Mouse (Mus musculus): ENCODE measurements around the gene Arid3c. TPM values are rescaled to one million over a fixed set of nuclear protein-coding genes. Genes with fewer than 3 reads are reported as not detected.

Gene Arid3c
- total and polyA plus RNA-seq, 3 experiments: not detected

DNA sequence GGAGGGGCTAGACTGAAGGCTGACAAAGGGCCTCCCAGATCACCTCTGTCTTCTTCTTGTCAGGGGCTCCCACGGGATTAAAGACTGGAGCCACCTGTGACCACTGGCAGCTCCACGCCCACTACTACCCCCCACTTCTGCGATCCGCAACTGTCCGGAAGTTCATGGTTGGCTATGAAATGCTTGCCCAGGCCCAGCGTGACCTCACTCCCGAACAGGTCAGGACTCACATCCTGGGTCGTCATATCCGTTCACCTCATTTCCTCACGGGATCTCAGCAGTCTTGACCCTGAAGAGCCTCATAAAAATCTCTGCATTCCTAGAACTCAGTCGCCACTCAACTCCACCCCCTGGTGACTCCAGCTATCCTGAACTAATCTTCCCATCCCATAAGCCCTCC, 27.1 kb upstream of the Arid3c start:
- Histone ChIP-seq H3K27ac (ENCODE audit: insufficient read depth, low read depth) (no peak overlapping the region), H3K36me3 (replicated peaks in 1 of 2; ENCODE audit: control insufficient read depth in 1 of 2, insufficient read depth in 1 of 2, low read length in 1 of 2) (peaks cover 13 to 49% of the 10 kb centered on the region in 2 experiments), H3K9me3 (replicated peaks; ENCODE audit: low read length) (no peaks in the 10 kb centered on the region), H3K79me2 (replicated peaks; ENCODE audit: control insufficient read depth, extremely low read depth, insufficient read depth, poor library complexity, severe bottlenecking) (no peaks in the 10 kb centered on the region), H3K27me3 (replicated peaks) (no peaks in the 10 kb centered on the region), H3K4me3 (replicated peaks in 1 of 3; ENCODE audit: low read depth in 2 of 3, low read length in 2 of 3, poor library complexity in 1 of 3) (no peak overlapping the region), H3K9ac (ENCODE audit: insufficient read depth, low read depth) (no peak overlapping the region), H3K4me1 (ENCODE audit: control insufficient read depth in 1 of 2, insufficient read depth in 2 of 2) (peaks cover 6 to 27% of the 10 kb centered on the region in 2 experiments), H3K4me2 (ENCODE audit: insufficient read depth, low read depth, poor library complexity, severe bottlenecking) (no peak overlapping the region)
- in situ Hi-C loops (cut with MboI; ENCODE audit: low pct_ligation_motif_present, low pct_unique_long_range_greater_than_20kb, low sequenced_read_pairs): no loop called here
- TF ChIP-seq NRF1 (IDR thresholded peaks at IDR 0.05; ENCODE audit: low read depth, low read length) (no peak), ETS1 (conservative IDR thresholded peaks at IDR 0.05; ENCODE audit: low read depth, low read length) (no peak), ZMIZ1 (IDR thresholded peaks at IDR 0.05; ENCODE audit: low read depth, low read length) (no peak), EP300 (IDR thresholded peaks at IDR 0.05; ENCODE audit: low read length) (no peak), JUN (IDR thresholded peaks at IDR 0.05; ENCODE audit: insufficient read depth, low read depth, low read length) (no peak), TCF12 (IDR thresholded peaks at IDR 0.05; ENCODE audit: low read depth, low read length) (no peak), RCOR1 (conservative IDR thresholded peaks at IDR 0.05; ENCODE audit: low read depth, low read length) (no peak), MYC (IDR thresholded peaks at IDR 0.05; ENCODE audit: low read depth, low read length) (no peak), ZNF384 (IDR thresholded peaks at IDR 0.05; ENCODE audit: low read depth, low read length) (no peak), MAFK (IDR thresholded peaks at IDR 0.05; ENCODE audit: insufficient replicate concordance, low read length) (no peak), CHD1 (IDR thresholded peaks at IDR 0.05; ENCODE audit: low read depth, low read length) (no peak), MXI1 (IDR thresholded peaks at IDR 0.05; ENCODE audit: low read depth, low read length) (no peak), USF2 (conservative IDR thresholded peaks at IDR 0.05; ENCODE audit: low read depth, low read length) (no peak), TBP (conservative IDR thresholded peaks at IDR 0.05; ENCODE audit: low read depth, low read length) (no peak), MEF2A (IDR thresholded peaks at IDR 0.05; ENCODE audit: borderline replicate concordance, low read depth, low read length) (no peak)
- no peak for DNase-seq (ENCODE audit: extremely low read depth)
- dilution Hi-C loops (cut with MboI; ENCODE audit: extremely low pct_ligation_motif_present, extremely low pct_unique_long_range_greater_than_20kb, low sequenced_read_pairs): no loop called here

DNA sequence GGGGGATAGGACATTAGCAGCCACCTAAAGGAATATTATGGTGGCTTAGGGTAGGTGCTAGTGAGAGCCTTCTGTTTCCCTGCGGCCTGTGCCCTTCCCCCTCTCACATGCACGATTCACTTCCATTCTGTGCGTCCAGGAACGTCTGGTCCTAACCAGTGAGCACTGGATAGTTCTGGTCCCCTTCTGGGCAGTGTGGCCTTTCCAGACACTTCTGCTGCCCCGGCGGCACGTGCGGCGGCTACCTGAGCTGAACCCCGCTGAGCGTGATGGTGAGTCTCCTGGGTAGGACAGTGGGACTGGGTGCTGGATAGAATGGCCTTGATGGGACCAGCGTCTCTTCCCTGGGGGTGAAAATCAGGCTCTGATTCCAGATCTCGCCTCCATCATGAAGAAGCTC, 26.4 kb upstream of the Arid3c start:
- in situ Hi-C loops (cut with MboI; ENCODE audit: low pct_ligation_motif_present, low pct_unique_long_range_greater_than_20kb, low sequenced_read_pairs): no loop called here

More for the DNA sequence above, 26.4 kb upstream of the Arid3c start:
- no peak for DNase-seq (ENCODE audit: extremely low read depth)
- H3K4me1 ChIP-seq (ENCODE audit: control insufficient read depth in 1 of 2, insufficient read depth in 2 of 2): peaks cover 6 to 27% of the 10 kb centered on the region in 2 experiments
- no peak overlapping the region for H3K4me2 ChIP-seq (ENCODE audit: insufficient read depth, low read depth, poor library complexity, severe bottlenecking)
- TF ChIP-seq ZMIZ1 (IDR thresholded peaks at IDR 0.05; ENCODE audit: low read depth, low read length) (no peak), ZNF384 (IDR thresholded peaks at IDR 0.05; ENCODE audit: low read depth, low read length) (no peak), RAD21 (IDR thresholded peaks at IDR 0.05; ENCODE audit: low read depth, low read length) (no peak), UBTF (IDR thresholded peaks at IDR 0.05; ENCODE audit: low read depth, low read length) (no peak), MEF2A (IDR thresholded peaks at IDR 0.05; ENCODE audit: borderline replicate concordance, low read depth, low read length) (no peak), ZC3H11A (IDR thresholded peaks at IDR 0.05; ENCODE audit: low read depth, low read length) (no peak), CHD2 (IDR thresholded peaks at IDR 0.05; ENCODE audit: low read length) (no peak), CHD1 (IDR thresholded peaks at IDR 0.05; ENCODE audit: low read depth, low read length) (no peak), RCOR1 (conservative IDR thresholded peaks at IDR 0.05; ENCODE audit: low read depth, low read length) (no peak)
- no peak overlapping the region for H3K4me3 ChIP-seq (replicated peaks in 1 of 3; ENCODE audit: low read depth in 2 of 3, low read length in 2 of 3, poor library complexity in 1 of 3)
- no peak overlapping the region for H3K27ac ChIP-seq (ENCODE audit: insufficient read depth, low read depth)
- peaks cover 5% of the 10 kb centered on the region for H3K27me3 ChIP-seq (replicated peaks)
- dilution Hi-C loops (cut with MboI; ENCODE audit: extremely low pct_ligation_motif_present, extremely low pct_unique_long_range_greater_than_20kb, low sequenced_read_pairs): no loop called here
- peaks cover 13 to 49% of the 10 kb centered on the region in 2 experiments for H3K36me3 ChIP-seq (replicated peaks in 1 of 2; ENCODE audit: control insufficient read depth in 1 of 2, insufficient read depth in 1 of 2, low read length in 1 of 2)
- H3K9me3 ChIP-seq (replicated peaks; ENCODE audit: low read length): no peaks in the 10 kb centered on the region
- no peaks in the 10 kb centered on the region for H3K79me2 ChIP-seq (replicated peaks; ENCODE audit: control insufficient read depth, extremely low read depth, insufficient read depth, poor library complexity, severe bottlenecking)
- no peak overlapping the region for H3K9ac ChIP-seq (ENCODE audit: insufficient read depth, low read depth)

Measured in CH12.LX (cell line).